Mouse (Mus musculus): Measurements from ENCODE around the gene Stpg3. TPM values are rescaled to one million over a fixed set of nuclear protein-coding genes. Genes with fewer than 3 reads are reported as not detected.

Stpg3 gene
- total RNA-seq, 2 experiments from 2014 or later: not detected

DNA sequence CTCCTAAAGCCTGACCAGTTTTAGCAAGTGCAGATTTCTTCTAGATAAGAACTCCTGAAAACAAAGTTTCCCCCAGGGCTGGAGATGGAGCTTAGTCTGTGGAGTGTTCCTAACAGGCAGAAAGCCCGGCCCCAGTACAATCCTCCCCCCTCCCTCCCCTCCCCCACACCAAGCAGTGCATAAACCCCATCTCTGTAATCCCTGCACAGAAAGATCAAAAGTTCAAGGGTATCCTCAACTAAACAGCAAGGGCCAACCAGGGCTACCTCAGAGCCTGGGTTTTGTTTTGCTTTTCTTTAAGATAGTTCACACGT lies 45.8 kb downstream of the Stpg3 start:
- no peak for ATAC-seq (replicated peaks; ENCODE audit: low FRiP score, poor library complexity, severe bottlenecking)

GRCm38 (mm10) chr2:25167919-25168664 lies 46.3 kb downstream of the Stpg3 start:
- peak; percentile 56 for ATAC-seq (replicated peaks; ENCODE audit: low FRiP score, poor library complexity, severe bottlenecking)

GRCm38 (mm10) chr2:25167481-25167880 lies 47.0 kb downstream of the Stpg3 start:
- ATAC-seq (replicated peaks; ENCODE audit: low FRiP score, poor library complexity, severe bottlenecking): no peak

Other genes with a start within 250 kb of the Stpg3 start
Only the 30 nearest of the 32 such genes appear.
- 31.9 and 38.6 TPM in 2 replicates for gene Mrpl41, start 239.5 kb downstream of the Stpg3 start, total RNA-seq (2015; ENCODE audit: low replicate concordance)
- 37.8 and 40.9 TPM in 2 replicates for gene Mrpl41, start 239.5 kb downstream of the Stpg3 start, total RNA-seq (2017; ENCODE audit: low replicate concordance)
- 37.3 and 37.8 TPM in 2 replicates for gene Pnpla7, start 238.6 kb downstream of the Stpg3 start, total RNA-seq (2015; ENCODE audit: low replicate concordance)
- 30.0 and 37.0 TPM in 2 replicates for gene Pnpla7, start 238.6 kb downstream of the Stpg3 start, total RNA-seq (2017; ENCODE audit: low replicate concordance)
- 1.8 and 2.5 TPM in 2 replicates for gene Nsmf, start 160.3 kb downstream of the Stpg3 start, total RNA-seq (2015; ENCODE audit: low replicate concordance)
- 2.1 and 3.9 TPM in 2 replicates for gene Nsmf, start 160.3 kb downstream of the Stpg3 start, total RNA-seq (2017; ENCODE audit: low replicate concordance)
- gene Entpd8, start 134.3 kb downstream of the Stpg3 start, total RNA-seq (2015; ENCODE audit: low replicate concordance): not detected in 2 replicates
- gene Entpd8, start 134.3 kb downstream of the Stpg3 start, total RNA-seq (2017; ENCODE audit: low replicate concordance): not detected in 2 replicates
- gene Noxa1, start 119.5 kb downstream of the Stpg3 start, total RNA-seq (2015; ENCODE audit: low replicate concordance): not detected in 2 replicates
- not detected in 2 replicates for gene Noxa1, start 119.5 kb downstream of the Stpg3 start, total RNA-seq (2017; ENCODE audit: low replicate concordance)
- 0.42 TPM in 1 of 2 replicates, not detected in the other for gene Nrarp, start 33.9 kb downstream of the Stpg3 start, total RNA-seq (2015; ENCODE audit: low replicate concordance)
- gene Nrarp, start 33.9 kb downstream of the Stpg3 start, total RNA-seq (2017; ENCODE audit: low replicate concordance): 0.64 and 3.0 TPM in 2 replicates
- 2.9 and 5.4 TPM in 2 replicates for gene Tor4a, start 17.8 kb downstream of the Stpg3 start, total RNA-seq (2015; ENCODE audit: low replicate concordance)
- 0.30 and 2.2 TPM in 2 replicates for gene Tor4a, start 17.8 kb downstream of the Stpg3 start, total RNA-seq (2017; ENCODE audit: low replicate concordance)
- gene Nelfb, start 3.1 kb downstream of the Stpg3 start, total RNA-seq (2015; ENCODE audit: low replicate concordance): 13.0 and 34.4 TPM in 2 replicates
- 15.2 and 29.9 TPM in 2 replicates for gene Nelfb, start 3.1 kb downstream of the Stpg3 start, total RNA-seq (2017; ENCODE audit: low replicate concordance)
- gene Fam166a, start 4.1 kb upstream of the Stpg3 start, total RNA-seq (2015; ENCODE audit: low replicate concordance): not detected in 2 replicates
- gene Fam166a, start 4.1 kb upstream of the Stpg3 start, total RNA-seq (2017; ENCODE audit: low replicate concordance): not detected in 2 replicates
- gene Tubb4b, start 10.1 kb upstream of the Stpg3 start, total RNA-seq (2015; ENCODE audit: low replicate concordance): 940 and 950 TPM in 2 replicates
- 826 and 920 TPM in 2 replicates for gene Tubb4b, start 10.1 kb upstream of the Stpg3 start, total RNA-seq (2017; ENCODE audit: low replicate concordance)
- gene Slc34a3, start 19.7 kb upstream of the Stpg3 start, total RNA-seq (2015; ENCODE audit: low replicate concordance): not detected in 2 replicates
- gene Slc34a3, start 19.7 kb upstream of the Stpg3 start, total RNA-seq (2017; ENCODE audit: low replicate concordance): not detected in 2 replicates
- gene Rnf224, start 22.1 kb upstream of the Stpg3 start, total RNA-seq (2015; ENCODE audit: low replicate concordance): not detected in 2 replicates
- not detected in 2 replicates for gene Rnf224, start 22.1 kb upstream of the Stpg3 start, total RNA-seq (2017; ENCODE audit: low replicate concordance)
- not detected in 2 replicates for gene Rnf208, start 27.6 kb upstream of the Stpg3 start, total RNA-seq (2015; ENCODE audit: low replicate concordance)
- gene Rnf208, start 27.6 kb upstream of the Stpg3 start, total RNA-seq (2017; ENCODE audit: low replicate concordance): not detected in 2 replicates
- not detected in 2 replicates for gene Cysrt1, start 27.8 kb upstream of the Stpg3 start, total RNA-seq (2015; ENCODE audit: low replicate concordance)
- not detected in 2 replicates for gene Cysrt1, start 27.8 kb upstream of the Stpg3 start, total RNA-seq (2017; ENCODE audit: low replicate concordance)
- 4.0 and 4.6 TPM in 2 replicates for gene AL732309.1, start 32.2 kb upstream of the Stpg3 start, total RNA-seq (2015; ENCODE audit: low replicate concordance)
- gene AL732309.1, start 32.2 kb upstream of the Stpg3 start, total RNA-seq (2017; ENCODE audit: low replicate concordance): not detected in 2 replicates
- gene Tmem203, start 40.8 kb upstream of the Stpg3 start, total RNA-seq (2015; ENCODE audit: low replicate concordance): 11.9 and 18.9 TPM in 2 replicates
- 1.8 and 8.5 TPM in 2 replicates for gene Tmem203, start 40.8 kb upstream of the Stpg3 start, total RNA-seq (2017; ENCODE audit: low replicate concordance)
- 1.1 TPM in 1 of 2 replicates, not detected in the other for gene Tprn, start 48.0 kb upstream of the Stpg3 start, total RNA-seq (2015; ENCODE audit: low replicate concordance)
- gene Tprn, start 48.0 kb upstream of the Stpg3 start, total RNA-seq (2017; ENCODE audit: low replicate concordance): 1.0 and 2.2 TPM in 2 replicates
- gene Ssna1, start 57.8 kb upstream of the Stpg3 start, total RNA-seq (2015; ENCODE audit: low replicate concordance): 114 and 128 TPM in 2 replicates
- gene Ssna1, start 57.8 kb upstream of the Stpg3 start, total RNA-seq (2017; ENCODE audit: low replicate concordance): 46.2 and 81.0 TPM in 2 replicates
- gene Anapc2, start 57.8 kb upstream of the Stpg3 start, total RNA-seq (2015; ENCODE audit: low replicate concordance): 34.6 and 55.8 TPM in 2 replicates
- 29.7 and 40.0 TPM in 2 replicates for gene Anapc2, start 57.8 kb upstream of the Stpg3 start, total RNA-seq (2017; ENCODE audit: low replicate concordance)
- not detected in 2 replicates for gene Tmem210, start 73.5 kb upstream of the Stpg3 start, total RNA-seq (2015; ENCODE audit: low replicate concordance)
- gene Tmem210, start 73.5 kb upstream of the Stpg3 start, total RNA-seq (2017; ENCODE audit: low replicate concordance): not detected in 2 replicates
- gene Lrrc26, start 75.3 kb upstream of the Stpg3 start, total RNA-seq (2015; ENCODE audit: low replicate concordance): not detected in 2 replicates
- not detected in 2 replicates for gene Lrrc26, start 75.3 kb upstream of the Stpg3 start, total RNA-seq (2017; ENCODE audit: low replicate concordance)
- not detected in 2 replicates for gene Grin1, start 104.5 kb upstream of the Stpg3 start, total RNA-seq (2015; ENCODE audit: low replicate concordance)
- gene Grin1, start 104.5 kb upstream of the Stpg3 start, total RNA-seq (2017; ENCODE audit: low replicate concordance): not detected in 2 replicates
- 20.9 and 40.2 TPM in 2 replicates for gene Man1b1, start 117.7 kb upstream of the Stpg3 start, total RNA-seq (2015; ENCODE audit: low replicate concordance)
- gene Man1b1, start 117.7 kb upstream of the Stpg3 start, total RNA-seq (2017; ENCODE audit: low replicate concordance): 34.1 and 51.6 TPM in 2 replicates
- 4.7 TPM in 1 of 2 replicates, not detected in the other for gene Dpp7, start 141.7 kb upstream of the Stpg3 start, total RNA-seq (2015; ENCODE audit: low replicate concordance)
- gene Dpp7, start 141.7 kb upstream of the Stpg3 start, total RNA-seq (2017; ENCODE audit: low replicate concordance): 0.68 and 6.2 TPM in 2 replicates
- gene Uap1l1, start 151.0 kb upstream of the Stpg3 start, total RNA-seq (2015; ENCODE audit: low replicate concordance): 8.8 and 13.3 TPM in 2 replicates
- gene Uap1l1, start 151.0 kb upstream of the Stpg3 start, total RNA-seq (2017; ENCODE audit: low replicate concordance): 0.30 and 2.7 TPM in 2 replicates
- 5.9 and 10.1 TPM in 2 replicates for gene Sapcd2, start 157.7 kb upstream of the Stpg3 start, total RNA-seq (2015; ENCODE audit: low replicate concordance)
- gene Sapcd2, start 157.7 kb upstream of the Stpg3 start, total RNA-seq (2017; ENCODE audit: low replicate concordance): 7.8 and 9.6 TPM in 2 replicates
- gene Entpd2, start 181.2 kb upstream of the Stpg3 start, total RNA-seq (2015; ENCODE audit: low replicate concordance): not detected in 2 replicates
- not detected in 2 replicates for gene Entpd2, start 181.2 kb upstream of the Stpg3 start, total RNA-seq (2017; ENCODE audit: low replicate concordance)
- not detected in 2 replicates for gene Npdc1, start 184.7 kb upstream of the Stpg3 start, total RNA-seq (2015; ENCODE audit: low replicate concordance)
- gene Npdc1, start 184.7 kb upstream of the Stpg3 start, total RNA-seq (2017; ENCODE audit: low replicate concordance): not detected in 2 replicates
- 4.3 TPM in 1 of 2 replicates, not detected in the other for gene Fut7, start 208.6 kb upstream of the Stpg3 start, total RNA-seq (2015; ENCODE audit: low replicate concordance)
- 0.77 TPM in 1 of 2 replicates, not detected in the other for gene Fut7, start 208.6 kb upstream of the Stpg3 start, total RNA-seq (2017; ENCODE audit: low replicate concordance)
- 5.0 and 5.8 TPM in 2 replicates for gene Abca2, start 214.1 kb upstream of the Stpg3 start, total RNA-seq (2015; ENCODE audit: low replicate concordance)
- gene Abca2, start 214.1 kb upstream of the Stpg3 start, total RNA-seq (2017; ENCODE audit: low replicate concordance): 1.3 and 2.4 TPM in 2 replicates